ENCODE assay signal across 8 mouse cellular contexts in the genomic region with DNA sequence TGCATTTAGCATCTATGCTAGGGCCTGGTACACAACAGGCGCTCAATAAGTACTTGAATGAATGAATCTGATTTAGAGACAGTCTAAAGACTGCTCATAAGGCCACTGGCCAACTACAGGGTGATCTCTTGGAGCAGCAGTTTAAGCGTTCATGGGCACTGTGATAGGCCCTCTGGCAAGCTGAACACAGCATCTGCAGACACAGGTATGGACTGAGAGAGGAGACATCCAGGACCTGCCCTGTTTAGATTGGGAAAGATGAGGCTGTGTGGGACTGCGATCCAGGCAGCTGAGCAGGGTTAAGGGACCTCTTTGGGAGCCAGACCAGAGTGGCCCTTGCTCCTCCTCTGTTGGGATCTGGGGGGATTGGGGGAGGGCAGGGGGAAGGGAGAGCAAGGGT. TPM values are rescaled to one million over a fixed set of nuclear protein-coding genes. Genes with fewer than 3 reads are reported as not detected.
DNase-seq lines count a peak whose midpoint lies in the region; ATAC-seq lines count a peak whose summit lies in the region.

A gene (minus strand): TSS at position 101 of the 400 bp plus-strand sequence.

- H3K9ac ChIP-seq in embryonic facial prominence, embryonic 12.5 days: peak within 1 kb of the TSS; percentile 64
- peak within 1 kb of the TSS; percentile 73 for H3K9ac ChIP-seq in midbrain, embryonic 11.5 days (ENCODE audit: low read length)

- peak within 1 kb of the TSS; percentile 96 for H3K4me2 ChIP-seq in embryonic facial prominence, embryonic 12.5 days (replicated peaks)
- H3K4me2 ChIP-seq in midbrain, embryonic 11.5 days: peak within 1 kb of the TSS; percentile 78

- peak within 1 kb of the TSS; percentile 56 for H3K4me3 ChIP-seq in embryonic facial prominence, embryonic 12.5 days
- peak within 1 kb of the TSS; percentile 44 for H3K4me3 ChIP-seq in midbrain, embryonic 11.5 days (ENCODE audit: low read depth, low read length)

- no peak for ATAC-seq in embryonic facial prominence, embryonic 12.5 days (ENCODE audit: insufficient number of reproducible peaks, insufficient read depth, low FRiP score, low TSS enrichment)
- no peak for ATAC-seq in inflammation-experienced regulatory T-cells, adult 6 months
- no peak for ATAC-seq in midbrain, embryonic 11.5 days (ENCODE audit: low FRiP score)
- no peak for ATAC-seq in erythroid progenitor cell, adult 5-6 weeks (replicated peaks; ENCODE audit: low FRiP score, poor library complexity, severe bottlenecking)

- no peaks in the 10 kb centered on the region for H3K9me3 ChIP-seq in embryonic facial prominence, embryonic 12.5 days
- H3K9me3 ChIP-seq in midbrain, embryonic 11.5 days (ENCODE audit: control insufficient read depth, low read length): no peaks in the 10 kb centered on the region

- 20% methylated on average over 3 of the region's 3 CpGs for WGBS in embryonic facial prominence, embryonic 12.5 days
- 32% methylated on average over 3 of the region's 3 CpGs for WGBS in midbrain, embryonic 11.5 days

- peaks cover 81% of the 10 kb centered on the region for H3K27me3 ChIP-seq in embryonic facial prominence, embryonic 12.5 days
- peaks cover 47% of the 10 kb centered on the region for H3K27me3 ChIP-seq in midbrain, embryonic 11.5 days (ENCODE audit: control insufficient read depth, insufficient read depth, low read length)

- no peak for DNase-seq in layer of hippocampus, adult 18-20 months (ENCODE audit: low spot score in 2 of 2)
- no peak for DNase-seq in layer of hippocampus, adult 9-11 months
- peak; percentile 88 for DNase-seq in midbrain, embryonic 11.5 days (ENCODE audit: low spot score, missing footprints)
- no peak for DNase-seq in ovary, postnatal 10 days (ENCODE audit: low spot score)
- no peak for DNase-seq in urinary bladder, postnatal 36 days (ENCODE audit: low spot score in 2 of 2)

- no peaks in the 10 kb centered on the region for H3K36me3 ChIP-seq in embryonic facial prominence, embryonic 12.5 days
- no peaks in the 10 kb centered on the region for H3K36me3 ChIP-seq in midbrain, embryonic 11.5 days (ENCODE audit: control insufficient read depth, insufficient read depth, low read length)

- no peak within 1 kb of the TSS for H3K27ac ChIP-seq in embryonic facial prominence, embryonic 12.5 days
- H3K27ac ChIP-seq in midbrain, embryonic 11.5 days (ENCODE audit: low read depth, low read length): no peak within 1 kb of the TSS; the same call in 1 of the 2 replicates

- peaks cover 22% of the 10 kb centered on the region for H3K4me1 ChIP-seq in embryonic facial prominence, embryonic 12.5 days
- peaks cover 14% of the 10 kb centered on the region for H3K4me1 ChIP-seq in midbrain, embryonic 11.5 days (ENCODE audit: control insufficient read depth, insufficient read depth, low read length)

RNA-seq across cellular contexts. Expression of the gene that starts here (rescaled TPM):
- total RNA-seq in layer of hippocampus, adult 18-20 months (2021): 10 to 100 TPM; 70.7 to 75.2 TPM
- 8.9 and 9.1 TPM in 2 replicates for polyA plus RNA-seq in embryonic facial prominence, embryonic 12.5 days (2016; fragmentation: Nextera tagmentation; extraction: Ambion mirVana)
- 10 to 100 TPM; 41.0 to 52.7 (median 49.6) TPM for polyA plus RNA-seq in inflammation-experienced regulatory T-cells, adult 6 months (2017; shearing (Covaris generic))
- polyA plus RNA-seq in midbrain, embryonic 11.5 days (2014; fragmentation: Nextera tagmentation; extraction: Ambion mirVana): 5.1 and 5.2 TPM in 2 replicates
- total RNA-seq in erythroid progenitor cell, adult 5-6 weeks (2015; ENCODE audit: low replicate concordance): 7.5 TPM in 1 of 2 replicates, not detected in the other
- total RNA-seq in erythroid progenitor cell, adult 5-6 weeks (2017; ENCODE audit: low replicate concordance): 0.39 and 0.61 TPM in 2 replicates

Comparison
In these comparisons a context has a peak if more than half of its experiments do, and no peak if none do; other contexts are left out.
1. RNA of the gene that starts here (total RNA-seq): 70.7 to 75.2 TPM in layer of hippocampus, adult 18-20 months; 0.39 to 7.5 TPM in erythroid progenitor cell, adult 5-6 weeks; every median in the first group is over 4 times any median in the second.